In the genomic region with DNA sequence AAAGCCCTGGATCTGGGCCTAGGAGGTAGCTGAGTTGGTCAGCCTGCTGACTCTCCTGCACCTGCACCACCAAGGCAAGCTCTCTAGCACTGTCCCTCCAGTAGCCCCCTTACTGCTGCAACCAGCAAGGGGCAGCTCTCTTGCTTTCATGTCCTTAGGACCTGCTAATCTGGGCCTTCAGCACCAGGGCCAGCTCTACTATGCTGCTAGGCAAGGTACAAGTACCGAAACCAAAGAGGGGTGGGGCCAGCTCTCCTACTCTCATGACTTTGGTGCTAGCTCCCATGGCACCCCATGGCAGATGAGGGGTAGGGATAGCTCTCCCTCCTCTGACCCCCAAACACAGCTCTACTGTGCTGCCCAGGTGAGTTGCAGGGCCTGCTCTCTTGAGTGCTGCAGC, we compare ENCODE assay signal across 17 mouse cellular contexts. TPM values are rescaled to one million over a fixed set of nuclear protein-coding genes. Genes with fewer than 3 reads are reported as not detected.
A peak's percentile ranks its signal among the peaks of the same experiment; 100 is the strongest.
DNase-seq lines count a peak whose midpoint lies in the region; ATAC-seq and TF ChIP-seq lines count a peak whose summit lies in the region.
"Had no signal": no experiment of that assay in that cellular context is flagged by ENCODE, and none has a peak within 500 bp of the region (broad histone marks: within the 10 kb centered on the region; RNA-seq: fewer than 3 reads in every experiment).

No protein-coding gene starts in this region.

- H3K27me3 ChIP-seq in lung, embryonic 14.5 days (ENCODE audit: insufficient read depth, low read length): no peaks in the 10 kb centered on the region
- H3K27me3 ChIP-seq in lung, postnatal 0 days (replicated peaks; ENCODE audit: insufficient read depth, low read length): no peaks in the 10 kb centered on the region
- H3K27me3 ChIP-seq in embryonic facial prominence, embryonic 14.5 days (replicated peaks; ENCODE audit: control insufficient read depth, insufficient read depth, low read length): no peaks in the 10 kb centered on the region
- H3K27me3 ChIP-seq: embryonic facial prominence, embryonic 12.5 days; kidney, embryonic 15.5 days; midbrain, embryonic 12.5 days had no signal

- H3K9me3 ChIP-seq in lung, embryonic 14.5 days (ENCODE audit: low read depth, low read length): no peaks in the 10 kb centered on the region
- no peaks in the 10 kb centered on the region for H3K9me3 ChIP-seq in lung, postnatal 0 days (ENCODE audit: low read length)
- no peaks in the 10 kb centered on the region for H3K9me3 ChIP-seq in embryonic facial prominence, embryonic 14.5 days (ENCODE audit: control insufficient read depth, low read length)
- H3K9me3 ChIP-seq: embryonic facial prominence, embryonic 12.5 days; hindbrain, embryonic 10.5 days; kidney, embryonic 15.5 days; midbrain, embryonic 12.5 days had no signal

- no peak overlapping the region for H3K9ac ChIP-seq in lung, embryonic 14.5 days
- no peak overlapping the region for H3K9ac ChIP-seq in lung, postnatal 0 days (replicated peaks; ENCODE audit: low read depth)
- H3K9ac ChIP-seq in embryonic facial prominence, embryonic 14.5 days (ENCODE audit: low read depth, low read length): no peak overlapping the region
- H3K9ac ChIP-seq: embryonic facial prominence, embryonic 12.5 days; kidney, embryonic 15.5 days; liver, postnatal 0 days; midbrain, embryonic 12.5 days had no signal

- DNase-seq in lung, embryonic 14.5 days: peak; percentile 24
- no peak for DNase-seq in lung, postnatal 0 days (ENCODE audit: low spot score)
- DNase-seq in R1 (ENCODE audit: low read depth, low spot score): peak; percentile 39
- DNase-seq in embryonic facial prominence, embryonic 14.5 days (ENCODE audit: low spot score): peak; percentile 4
- DNase-seq in gastrocnemius, postnatal 4 days (ENCODE audit: low spot score in 2 of 2): no peak
- no peak for DNase-seq in layer of hippocampus, adult 2 months (ENCODE audit: low spot score in 2 of 2)
- DNase-seq in cerebellum, postnatal 10 days: no peak
- DNase-seq: cerebellum, adult 9-10 months; liver, postnatal 0 days; lung, postnatal 4 days; right cerebral cortex, postnatal 25 days; thymus, postnatal 14 days had no signal

- WGBS in lung, embryonic 14.5 days: 0% methylated on average over 1 of the region's 1 CpGs
- WGBS in lung, postnatal 0 days: 0% methylated on average over 1 of the region's 1 CpGs
- 10% methylated on average over 1 of the region's 1 CpGs for WGBS in embryonic facial prominence, embryonic 14.5 days

- no peak for TF ChIP-seq EP300 in lung, postnatal 0 days (IDR thresholded peaks at IDR 0.05)

- TF ChIP-seq CTCF in lung, embryonic 14.5 days (IDR thresholded peaks at IDR 0.05; ENCODE audit: low read depth): no peak
- TF ChIP-seq CTCF in lung, postnatal 0 days (IDR thresholded peaks at IDR 0.05): no peak
- no peak for TF ChIP-seq CTCF in layer of hippocampus, adult 2 months (conservative IDR thresholded peaks at IDR 0.05)

- ATAC-seq in lung, embryonic 14.5 days (ENCODE audit: insufficient read depth): no peak
- ATAC-seq in lung, postnatal 0 days: no peak
- no peak for ATAC-seq in embryonic facial prominence, embryonic 14.5 days (ENCODE audit: low read depth)
- ATAC-seq: liver, postnatal 0 days; Patski had no signal

- H3K4me2 ChIP-seq in lung, embryonic 14.5 days: no peak overlapping the region
- H3K4me2 ChIP-seq in lung, postnatal 0 days (replicated peaks; ENCODE audit: low read depth, low read length): no peak overlapping the region
- H3K4me2 ChIP-seq in embryonic facial prominence, embryonic 14.5 days (ENCODE audit: low read depth, low read length): no peak overlapping the region
- H3K4me2 ChIP-seq: embryonic facial prominence, embryonic 12.5 days; kidney, embryonic 15.5 days; midbrain, embryonic 12.5 days had no signal

- no peaks in the 10 kb centered on the region for H3K36me3 ChIP-seq in lung, embryonic 14.5 days (ENCODE audit: insufficient read depth)
- H3K36me3 ChIP-seq in lung, postnatal 0 days (ENCODE audit: insufficient read depth, low read length): no peaks in the 10 kb centered on the region
- no peaks in the 10 kb centered on the region for H3K36me3 ChIP-seq in embryonic facial prominence, embryonic 14.5 days (ENCODE audit: control insufficient read depth, insufficient read depth, low read length)
- H3K36me3 ChIP-seq: embryonic facial prominence, embryonic 12.5 days; hindbrain, embryonic 10.5 days; kidney, embryonic 15.5 days; midbrain, embryonic 12.5 days had no signal

- no peaks in the 10 kb centered on the region for H3K4me1 ChIP-seq in lung, embryonic 14.5 days (ENCODE audit: insufficient read depth)
- no peaks in the 10 kb centered on the region for H3K4me1 ChIP-seq in lung, postnatal 0 days (ENCODE audit: insufficient read depth, low read depth, low read length)
- no peaks in the 10 kb centered on the region for H3K4me1 ChIP-seq in embryonic facial prominence, embryonic 14.5 days (ENCODE audit: control insufficient read depth, insufficient read depth, low read length)
- H3K4me1 ChIP-seq: embryonic facial prominence, embryonic 12.5 days; hindbrain, embryonic 10.5 days; kidney, embryonic 15.5 days; midbrain, embryonic 12.5 days had no signal

- H3K4me3 ChIP-seq in lung, embryonic 14.5 days (ENCODE audit: low read depth, low read length): no peak overlapping the region
- no peak overlapping the region for H3K4me3 ChIP-seq in lung, postnatal 0 days (ENCODE audit: low read depth, low read length)
- H3K4me3 ChIP-seq in embryonic facial prominence, embryonic 14.5 days (ENCODE audit: low read depth, low read length): no peak overlapping the region
- no peak overlapping the region for H3K4me3 ChIP-seq in layer of hippocampus, adult 2 months
- H3K4me3 ChIP-seq: embryonic facial prominence, embryonic 12.5 days; hindbrain, embryonic 10.5 days; kidney, embryonic 15.5 days; midbrain, embryonic 12.5 days had no signal

- H3K27ac ChIP-seq in lung, embryonic 14.5 days (ENCODE audit: low read depth): no peak overlapping the region
- no peak overlapping the region for H3K27ac ChIP-seq in lung, postnatal 0 days (ENCODE audit: low read length)
- H3K27ac ChIP-seq in embryonic facial prominence, embryonic 14.5 days (replicated peaks; ENCODE audit: low read depth, low read length): no peak overlapping the region
- no peak overlapping the region for H3K27ac ChIP-seq in layer of hippocampus, adult 2 months
- H3K27ac ChIP-seq: embryonic facial prominence, embryonic 12.5 days; hindbrain, embryonic 10.5 days; kidney, embryonic 15.5 days; midbrain, embryonic 12.5 days had no signal

RNA-seq across cellular contexts. Expression of a gene that starts 45.1 kb away (rescaled TPM):
- 1.2 and 1.4 TPM in 2 replicates for polyA plus RNA-seq in lung, embryonic 14.5 days (2014; fragmentation: Nextera tagmentation; extraction: Ambion mirVana)
- polyA plus RNA-seq in lung, postnatal 0 days (2015; fragmentation: Nextera tagmentation; extraction: Ambion mirVana): 0.63 and 0.99 TPM in 2 replicates
- polyA plus RNA-seq in embryonic facial prominence, embryonic 14.5 days (2014; fragmentation: Nextera tagmentation; extraction: Ambion mirVana): 0.94 and 1.9 TPM in 2 replicates
- 1 to 10 TPM; 2.1 TPM for total RNA-seq in gastrocnemius, postnatal 4 days (2021)
- 1 to 10 TPM in 1 of 2 experiments, under 1 TPM in 1; 0.61 to 1.0 TPM for total RNA-seq in layer of hippocampus, adult 2 months (2021)

RNA-seq across cellular contexts. Expression of a gene that starts 45.2 kb away (rescaled TPM):
- polyA plus RNA-seq in lung, embryonic 14.5 days (2014; fragmentation: Nextera tagmentation; extraction: Ambion mirVana): 44.0 and 46.8 TPM in 2 replicates
- 8.2 and 8.6 TPM in 2 replicates for polyA plus RNA-seq in lung, postnatal 0 days (2015; fragmentation: Nextera tagmentation; extraction: Ambion mirVana)
- polyA plus RNA-seq in embryonic facial prominence, embryonic 14.5 days (2014; fragmentation: Nextera tagmentation; extraction: Ambion mirVana): 26.8 and 28.3 TPM in 2 replicates
- total RNA-seq in gastrocnemius, postnatal 4 days (2021): 1 to 10 TPM; 7.9 to 8.4 TPM
- total RNA-seq in layer of hippocampus, adult 2 months (2021): 1 to 10 TPM; 6.4 to 7.3 TPM

Comparison
In these comparisons a context has a peak if more than half of its experiments do, and no peak if none do; other contexts are left out.
1. DNase-seq: peak in lung, embryonic 14.5 days (single experiment), R1 (single experiment) and embryonic facial prominence, embryonic 14.5 days (single experiment); none in lung, postnatal 0 days (single experiment), gastrocnemius, postnatal 4 days (0 of 2), layer of hippocampus, adult 2 months (0 of 2) and cerebellum, postnatal 10 days (0 of 2).